Mouse (Mus musculus): ENCODE measurements around the gene Bloc1s3.

- TF ChIP-seq MAX (IDR thresholded peaks at IDR 0.05; ENCODE audit: low read length) (no peak), POLR2A (IDR thresholded peaks at IDR 0.05; ENCODE audit: control insufficient read depth in 1 of 2, insufficient read depth in 1 of 2, low read depth in 1 of 2, low read length in 2 of 2, poor library complexity in 1 of 2) (no peak), UBTF (IDR thresholded peaks at IDR 0.05; ENCODE audit: borderline replicate concordance, insufficient read depth, low read depth, low read length) (no peak), CTCF (IDR thresholded peaks at IDR 0.05 in 2 of 3, conservative IDR thresholded peaks at IDR 0.05 in 1 of 3; ENCODE audit: control insufficient read depth in 1 of 3, insufficient read depth in 1 of 3, low read depth in 2 of 3, low read length in 3 of 3, poor library complexity in 1 of 3, severe bottlenecking in 1 of 3) (no peak), NRF1 (IDR thresholded peaks at IDR 0.05; ENCODE audit: insufficient read depth, low read depth, low read length, poor library complexity, severe bottlenecking) (no peak), POLR2AphosphoS2 (IDR thresholded peaks at IDR 0.05; ENCODE audit: low read length) (no peak), GATA1 (IDR thresholded peaks at IDR 0.05; ENCODE audit: low read depth, low read length) (no peak), TCF12 (IDR thresholded peaks at IDR 0.05; ENCODE audit: low read depth, low read length) (no peak), KAT2A (conservative IDR thresholded peaks at IDR 0.05; ENCODE audit: low read depth, low read length) (no peak), TBP (IDR thresholded peaks at IDR 0.05; ENCODE audit: low read depth, low read length) (no peak)
Measured at GRCm38 (mm10) chr7:19546007-19546406, 37.8 kb upstream of the Bloc1s3 start.
